Mouse (Mus musculus) gastrocnemius, postnatal 4 days (tissue): ENCODE results near the gene Panx1. TPM values are rescaled to one million over a fixed set of nuclear protein-coding genes. Genes with fewer than 3 reads are reported as not detected.

Experiments
- DNase-seq, 2 experiments: peaks; one replicate each; pipeline ENCODE4 v3.0.0; 2021 to 2022; ENCODE audit warnings: low spot score in 2 of 2, mixed read lengths in 2 of 2
- total RNA-seq, 2 experiments: library from RNA; stranded (reverse); gene quantifications; 2 replicates each; pipeline ENCODE4 v1.2.3; 2021

Panx1 gene
- total RNA-seq, 2 experiments from 2014 or later = 37.5 to 42.5 TPM

DNA sequence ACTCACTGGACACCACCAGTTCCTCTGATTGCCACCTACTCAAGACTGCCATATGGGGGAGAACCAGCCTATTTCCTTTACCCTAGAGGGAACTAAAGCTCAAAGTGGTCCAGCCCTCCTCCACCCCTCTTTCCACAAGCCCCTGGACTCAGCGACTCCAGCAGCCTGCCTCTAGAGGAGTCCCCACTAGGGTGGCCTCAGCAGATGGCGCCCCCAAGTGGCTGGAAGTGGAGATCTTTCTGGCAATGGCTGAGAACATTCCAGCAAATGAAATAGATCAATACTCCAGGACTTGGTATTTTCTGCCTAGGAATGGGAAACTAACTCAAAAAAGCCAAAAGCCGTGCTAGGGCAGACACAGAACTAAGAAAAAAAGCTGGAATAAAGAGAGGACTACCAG lies 17.6 kb downstream of the Panx1 start:
- no peak for DNase-seq

DNA sequence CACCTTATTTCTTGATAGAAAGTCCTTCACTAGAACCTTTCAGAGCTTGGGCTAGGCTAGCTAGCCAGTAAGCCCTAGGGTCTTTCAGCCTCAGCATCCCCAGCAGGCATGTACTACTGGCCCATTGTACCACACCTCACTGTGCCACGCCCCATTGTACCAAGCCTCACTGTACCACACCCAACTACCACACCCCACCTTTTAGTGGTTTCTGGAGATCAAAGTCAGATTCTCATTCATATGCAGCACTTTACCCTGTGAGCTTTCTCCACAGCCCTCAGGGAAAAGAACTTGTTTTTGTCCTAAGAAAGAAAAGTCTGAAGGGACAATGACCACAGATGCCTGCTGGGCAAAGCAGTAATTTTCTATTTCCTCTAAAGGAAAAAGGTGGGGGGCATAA lies 22.2 kb downstream of the Panx1 start:
- no peak for DNase-seq

GRCm38 (mm10) chr9:15021156-15021555 lies 24.1 kb downstream of the Panx1 start:
- no peak for DNase-seq

- DNase-seq = no peak
These were observed 24.7 kb downstream of the Panx1 start for GRCm38 (mm10) chr9:15020561-15021080.

DNA sequence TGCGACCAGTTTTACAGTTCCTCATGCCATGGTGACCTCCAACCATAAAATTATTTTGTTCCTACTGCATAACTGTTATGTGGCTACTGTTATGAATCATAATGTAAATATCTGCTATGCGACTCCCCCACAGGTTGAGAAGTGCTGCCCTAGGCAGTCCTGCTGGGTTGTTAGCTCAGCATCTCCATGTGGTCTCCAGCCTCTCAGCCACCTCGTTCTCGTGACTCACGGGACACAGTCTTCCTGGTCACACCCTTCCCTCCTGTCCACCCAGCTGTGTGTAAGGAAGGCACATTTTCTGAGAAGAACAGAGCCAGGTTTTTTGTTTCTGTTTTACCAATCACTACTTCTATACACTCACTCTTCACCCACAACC lies 26.5 kb downstream of the Panx1 start:
- no peak for DNase-seq

DNA sequence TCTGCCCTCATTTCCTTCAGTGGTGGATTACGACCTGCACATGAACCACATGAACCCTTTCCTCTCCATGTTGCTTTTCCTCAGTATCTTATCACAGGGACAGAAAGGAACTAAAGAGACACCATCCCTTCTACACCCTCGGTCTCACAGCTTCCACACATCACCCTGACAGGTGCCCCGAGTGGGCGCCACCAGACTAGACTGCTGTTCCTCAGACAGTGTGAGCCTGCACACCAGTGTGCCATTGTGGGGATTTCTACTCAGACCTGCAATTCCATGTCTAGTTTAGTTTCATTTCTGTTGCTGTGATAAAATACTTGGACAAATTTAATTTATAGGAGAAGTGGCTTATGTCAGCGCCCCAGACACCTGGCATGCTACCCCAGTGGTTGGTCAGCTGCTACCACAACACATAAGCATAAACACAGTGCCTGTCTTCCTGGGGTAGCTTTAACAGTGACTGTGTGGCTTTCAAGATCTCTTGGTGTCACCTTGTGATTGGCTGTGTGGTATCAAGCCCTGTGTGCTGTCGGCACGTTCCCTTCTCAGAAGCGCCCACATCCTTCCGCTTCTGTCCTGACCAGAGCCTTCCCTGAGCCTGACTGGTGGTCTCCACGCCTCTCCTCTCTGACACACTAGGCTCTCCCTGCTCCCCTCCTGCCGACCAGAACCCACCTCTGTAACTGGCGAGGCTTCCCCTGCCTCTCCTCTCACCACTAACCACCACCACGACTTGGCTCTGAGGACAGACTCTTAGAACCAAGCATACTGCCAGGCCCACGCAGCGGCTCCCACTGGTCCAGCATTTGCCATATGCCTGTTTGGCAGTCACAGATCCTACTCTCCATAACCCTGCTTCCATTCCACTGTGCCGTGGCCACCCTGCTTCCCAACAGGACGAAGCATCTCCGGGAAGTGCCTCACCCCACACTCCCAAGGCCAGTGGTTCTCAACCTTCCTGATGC lies 27.2 kb downstream of the Panx1 start:
- DNase-seq = no peak

- DNase-seq = peak; percentile 49 to 77
These were observed 29.9 kb downstream of the Panx1 start for GRCm38 (mm10) chr9:15015223-15015956.

DNA sequence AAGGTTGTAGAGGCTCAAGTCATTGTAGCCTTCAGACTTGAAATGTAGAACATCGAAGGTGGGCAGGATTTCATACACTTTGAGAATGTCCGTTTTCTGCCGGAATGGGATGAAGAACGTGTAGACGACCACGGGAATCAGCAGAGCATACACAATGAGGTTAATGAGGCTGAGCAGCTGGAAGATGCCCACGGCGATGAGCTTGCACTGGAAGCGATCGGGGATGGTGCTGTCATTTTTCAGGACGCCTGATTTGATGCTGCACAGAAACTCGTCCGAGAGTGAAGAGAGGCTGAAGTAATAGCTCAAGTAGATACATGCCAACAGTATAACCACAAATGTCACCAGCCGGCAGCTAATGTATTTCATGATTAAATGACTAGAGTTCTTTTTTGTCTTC lies 37.7 kb downstream of the Panx1 start:
- no peak for DNase-seq

DNA sequence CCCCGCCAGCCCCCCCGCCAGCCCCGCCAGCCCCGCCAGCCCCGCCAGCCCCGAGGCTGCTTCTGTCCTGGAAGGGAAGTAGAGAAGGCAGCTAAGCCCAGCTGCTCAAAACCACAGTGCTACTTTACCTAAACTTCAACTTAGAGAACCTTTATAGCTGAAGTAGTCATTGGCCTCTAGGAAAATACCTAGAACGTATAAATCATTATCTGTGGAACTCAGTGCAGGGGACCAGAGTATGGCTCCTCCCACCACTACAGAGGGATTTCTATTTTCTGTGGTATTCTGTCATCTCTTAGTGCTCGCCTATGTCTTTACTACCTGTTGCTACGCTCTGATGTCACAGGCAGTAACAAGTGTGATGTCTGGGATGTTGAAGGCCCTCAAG lies 41.0 kb downstream of the Panx1 start:
- DNase-seq = no peak

- DNase-seq = no peak
These were observed 41.5 kb downstream of the Panx1 start for GRCm38 (mm10) chr9:15003676-15004297.

- no peak for DNase-seq
These were observed 42.2 kb downstream of the Panx1 start for GRCm38 (mm10) chr9:15002995-15003613.

GRCm38 (mm10) chr9:14998790-14999189 lies 46.5 kb downstream of the Panx1 start:
- DNase-seq = no peak

DNA sequence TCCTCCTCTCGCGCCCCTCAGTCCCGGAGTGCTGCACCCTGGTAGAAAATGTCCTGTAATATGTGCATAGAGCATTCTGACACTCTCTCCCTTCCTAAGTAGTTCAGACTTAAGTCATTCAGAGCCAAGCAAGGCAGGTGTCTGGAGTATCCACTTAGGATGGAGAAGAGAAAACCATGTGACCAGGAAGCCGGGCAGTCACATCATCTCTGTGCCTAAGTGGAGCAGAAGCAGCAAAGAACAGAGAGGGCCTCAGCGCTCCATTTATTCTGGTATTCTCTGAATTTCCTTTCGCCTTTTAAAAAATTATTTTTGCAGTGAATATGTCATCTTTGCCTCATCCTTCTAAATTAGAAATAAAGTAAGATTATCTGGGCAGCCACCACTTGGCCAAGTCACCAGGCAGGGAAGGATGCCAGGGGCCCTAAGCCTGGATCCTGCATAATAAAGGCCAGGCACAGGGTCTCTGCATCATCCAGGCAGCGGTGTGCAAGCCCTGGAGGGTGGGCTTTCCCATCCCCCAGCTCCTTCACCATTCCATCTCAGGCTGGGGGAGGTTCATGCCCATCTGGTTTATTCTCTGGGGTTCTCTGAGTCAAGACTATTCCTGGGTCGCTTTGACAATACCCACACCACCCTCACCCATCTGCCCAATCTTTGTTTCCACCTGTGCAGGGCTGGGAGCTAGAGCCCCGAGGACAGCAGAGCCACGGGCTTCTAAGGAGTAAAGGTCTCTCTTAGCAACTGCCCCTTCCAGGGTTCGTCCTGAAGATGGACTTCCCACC lies 47.8 kb downstream of the Panx1 start:
- no peak for DNase-seq

DNA sequence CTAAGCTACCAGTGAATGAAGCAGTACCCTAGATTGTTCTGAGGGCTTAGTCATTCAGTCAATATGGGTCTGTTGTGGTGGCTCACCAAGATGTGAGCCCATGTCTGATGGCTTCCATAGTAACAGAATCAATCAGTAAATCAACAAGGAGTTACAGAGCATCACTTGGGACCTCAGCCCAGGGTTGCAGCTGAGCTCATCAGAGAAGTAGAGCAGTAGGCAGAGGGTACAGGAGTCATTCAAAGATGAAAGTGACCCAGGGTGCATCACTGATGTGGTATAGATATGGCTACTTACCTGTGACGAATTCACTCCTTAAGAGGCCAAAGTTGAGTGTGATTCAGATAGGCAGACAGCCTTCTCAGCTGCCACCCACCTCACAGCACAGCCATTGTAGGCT lies 49.8 kb downstream of the Panx1 start:
- no peak for DNase-seq

- DNase-seq = no peak
These were observed 56.5 kb downstream of the Panx1 start for GRCm38 (mm10) chr9:14988606-14989293.

GRCm38 (mm10) chr9:14983141-14983540 lies 62.1 kb downstream of the Panx1 start:
- no peak for DNase-seq

- DNase-seq = no peak
These were observed 62.6 kb downstream of the Panx1 start for GRCm38 (mm10) chr9:14982683-14983082.

GRCm38 (mm10) chr9:14981539-14982155 lies 63.6 kb downstream of the Panx1 start:
- DNase-seq = no peak
